Mouse (Mus musculus) heart, embryonic 15.5 days (tissue): ENCODE results near the gene Lrmda. TPM values are rescaled to one million over a fixed set of nuclear protein-coding genes. Genes with fewer than 3 reads are reported as not detected.

Source experiments
- ATAC-seq: fragments of 200-750 bp; cut with Nextera tagmentation; replicated peaks from 2 replicates; pipeline ENCODE4 v1.8.0; 2017; ENCODE audit warnings: low read depth, moderate TSS enrichment; ENCODE audit not compliant: insufficient number of reproducible peaks, insufficient read depth, low FRiP score
- H3K27ac ChIP-seq: fragments of 300-500 bp; sonication (generic); 2 replicates; pipeline ENCODE4 v1.5.1; 2015; ENCODE audit warnings: mild to moderate bottlenecking, inconsistent platforms
- H3K27me3 ChIP-seq: fragments of 300-500 bp; sonication (generic); 2 replicates; pipeline ENCODE4 v1.6.1; 2015; ENCODE audit warnings: inconsistent platforms
- H3K36me3 ChIP-seq: fragments of 300-500 bp; sonication (generic); 2 replicates; pipeline ENCODE4 v1.6.1; 2015; ENCODE audit warnings: mild to moderate bottlenecking, inconsistent platforms
- H3K4me1 ChIP-seq: fragments of 300-500 bp; sonication (generic); replicated peaks from 2 replicates; pipeline ENCODE4 v1.6.1; 2015; ENCODE audit warnings: inconsistent platforms
- H3K4me2 ChIP-seq: fragments of 300-500 bp; sonication (generic); 2 replicates; pipeline ENCODE4 v1.6.1; 2015; ENCODE audit warnings: inconsistent platforms, mild to moderate bottlenecking, moderate library complexity
- H3K4me3 ChIP-seq: fragments of 300-500 bp; sonication (generic); 2 replicates; pipeline ENCODE4 v1.5.1; 2015; ENCODE audit warnings: mild to moderate bottlenecking, inconsistent platforms
- H3K9ac ChIP-seq: fragments of 300-500 bp; sonication (generic); 2 replicates; pipeline ENCODE4 v1.6.1; 2015; ENCODE audit warnings: mild to moderate bottlenecking, inconsistent platforms
- H3K9me3 ChIP-seq: fragments of 300-500 bp; sonication (generic); replicated peaks from 2 replicates; pipeline ENCODE4 v1.6.1; 2016; ENCODE audit warnings: inconsistent platforms
- WGBS: fragments of 180-500 bp; shearing (Covaris S2); methylation state at CpG from one replicate; pipeline ENCODE4 v1.1.7; 2015; ENCODE audit warnings: mixed read lengths; 5-methylcytosine and 5-hydroxymethylcytosine counted together
- polyA plus RNA-seq: library from polyadenylated mRNA; unstranded; fragments of >200 nt; fragmentation: Nextera tagmentation; extraction: Ambion mirVana; gene quantifications from 2 replicates; pipeline ENCODE4 v1.2.1, GENCODE M21; 2015

Gene Lrmda
- polyA plus RNA-seq, 1 experiment from 2014 or later, result 0.83 TPM

- Histone ChIP-seq H3K4me2 (no peak overlapping the region), H3K9me3 (no peaks in the 10 kb centered on the region), H3K4me3 (no peak overlapping the region), H3K36me3 (no peaks in the 10 kb centered on the region), H3K4me1 (peaks cover 5% of the 10 kb centered on the region), H3K27ac (no peak overlapping the region), H3K9ac (no peak overlapping the region), H3K27me3 (peaks cover 20% of the 10 kb centered on the region)
- ATAC-seq, result no peak
- WGBS, result 65% methylated on average over 4 of the region's 4 CpGs
Observed at GRCm38 (mm10) chr14:22109423-22109822, 89.9 kb downstream of the Lrmda start.

DNA sequence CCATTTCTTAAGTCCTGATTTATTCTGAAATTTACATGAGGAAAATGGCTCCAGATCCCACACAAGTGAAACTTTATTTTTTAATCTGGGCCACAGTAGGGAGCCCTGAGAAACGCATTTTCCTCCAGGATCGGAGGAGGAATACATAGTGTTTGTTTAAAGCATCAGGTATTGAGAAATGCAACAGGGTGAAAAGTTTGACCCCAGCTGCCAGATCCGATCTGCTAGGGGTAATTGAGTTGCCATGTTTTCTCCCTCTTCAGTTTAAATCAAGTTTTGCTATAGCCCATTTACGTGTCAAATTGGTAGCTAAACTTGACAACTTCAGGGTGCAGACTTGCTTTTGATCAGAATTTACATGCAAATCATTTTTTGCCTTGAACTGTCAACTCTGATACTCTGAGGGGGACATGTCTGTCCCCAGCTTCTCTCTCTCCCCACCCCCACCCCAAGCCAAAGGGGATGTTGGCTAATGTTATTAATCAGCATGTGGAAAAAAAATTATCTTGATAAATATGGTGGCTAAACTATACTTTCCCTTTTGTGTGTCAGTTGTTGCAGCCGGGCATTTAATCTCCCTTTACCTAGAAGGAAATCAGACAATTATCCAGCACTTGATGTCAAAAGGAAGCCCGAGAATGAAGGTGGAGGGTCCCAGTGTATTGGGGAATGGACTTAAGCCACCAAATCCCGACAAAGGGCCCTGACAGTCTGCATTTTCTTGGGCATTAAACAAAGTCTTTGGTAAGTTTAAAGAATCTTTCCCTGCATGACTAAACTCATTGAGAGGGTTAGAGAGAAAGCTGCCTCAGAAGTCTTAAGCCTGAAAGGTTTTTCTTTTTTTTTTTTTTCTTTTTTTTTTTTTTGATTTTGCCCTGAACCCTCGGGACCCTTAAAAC is 94.2 kb downstream of the Lrmda start:
- WGBS, result 70% methylated on average over 8 of the region's 8 CpGs
- Histone ChIP-seq H3K4me2 (no peak overlapping the region), H3K9ac (no peak overlapping the region), H3K4me1 (peaks cover under 1% of the 10 kb centered on the region; the same call in 1 of the 2 replicates), H3K36me3 (no peaks in the 10 kb centered on the region), H3K27ac (no peak overlapping the region), H3K4me3 (no peak overlapping the region), H3K27me3 (peaks cover 8% of the 10 kb centered on the region), H3K9me3 (no peaks in the 10 kb centered on the region)
- ATAC-seq, result no peak

GRCm38 (mm10) chr14:22114651-22115351 is 95.3 kb downstream of the Lrmda start:
- no peak for ATAC-seq
- WGBS, result 37% methylated on average over 18 of the region's 18 CpGs
- H3K9me3 ChIP-seq, result no peaks in the 10 kb centered on the region
- H3K36me3 ChIP-seq, result no peaks in the 10 kb centered on the region
- H3K27me3 ChIP-seq, result peaks cover 8% of the 10 kb centered on the region
- no peak overlapping the region for H3K27ac ChIP-seq
- H3K4me1 ChIP-seq, result no peaks in the 10 kb centered on the region
- H3K4me3 ChIP-seq, result no peak overlapping the region
- no peak overlapping the region for H3K4me2 ChIP-seq
- no peak overlapping the region for H3K9ac ChIP-seq

DNA sequence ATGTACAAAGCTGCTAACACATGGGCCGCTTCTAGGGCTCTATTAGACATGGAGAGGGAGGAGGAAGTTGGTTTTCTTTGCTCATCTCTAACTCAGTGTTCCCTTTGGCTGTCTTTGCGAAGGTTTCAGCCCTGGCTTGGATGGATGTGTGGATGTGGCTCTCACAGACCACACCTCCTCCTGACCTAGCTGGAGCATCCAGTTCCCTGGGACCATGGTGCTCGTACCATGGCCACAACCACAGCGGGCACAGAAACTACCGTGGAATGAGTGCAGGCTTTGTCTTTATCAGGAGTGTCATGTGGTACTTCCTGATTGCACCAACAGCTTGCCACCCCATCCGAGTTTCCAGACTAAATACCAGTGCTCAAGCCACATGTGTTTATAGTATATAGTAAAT is 98.6 kb downstream of the Lrmda start:
- Histone ChIP-seq H3K27ac (no peak overlapping the region), H3K4me1 (no peaks in the 10 kb centered on the region), H3K9me3 (no peaks in the 10 kb centered on the region), H3K27me3 (no peaks in the 10 kb centered on the region), H3K9ac (no peak overlapping the region), H3K36me3 (no peaks in the 10 kb centered on the region), H3K4me3 (no peak overlapping the region), H3K4me2 (no peak overlapping the region)
- no peak for ATAC-seq
- WGBS, result 63% methylated on average over 6 of the region's 6 CpGs

DNA sequence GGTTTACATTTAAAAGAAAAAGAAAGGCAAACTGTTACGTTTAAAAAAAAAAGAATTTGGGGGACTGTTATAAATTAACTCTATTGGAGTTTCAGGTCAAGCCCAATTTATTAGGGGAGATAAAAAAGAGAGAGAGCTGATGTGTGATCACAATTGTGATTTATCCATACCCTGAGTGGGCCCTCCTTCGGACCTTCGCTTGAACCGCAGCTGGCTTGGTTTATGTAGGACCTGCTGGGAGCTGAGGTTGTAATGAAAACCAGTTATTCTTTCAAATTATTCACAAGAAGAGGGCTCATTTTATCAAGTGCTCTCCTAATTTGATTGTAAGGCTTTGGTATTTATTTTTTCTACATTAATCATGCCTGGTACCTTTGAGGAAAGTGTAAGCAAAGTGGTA is 99.0 kb downstream of the Lrmda start:
- no peak overlapping the region for H3K27ac ChIP-seq
- no peak overlapping the region for H3K4me3 ChIP-seq
- no peaks in the 10 kb centered on the region for H3K4me1 ChIP-seq
- no peak overlapping the region for H3K4me2 ChIP-seq
- no peaks in the 10 kb centered on the region for H3K36me3 ChIP-seq
- H3K9ac ChIP-seq, result no peak overlapping the region
- ATAC-seq, result no peak
- H3K9me3 ChIP-seq, result no peaks in the 10 kb centered on the region
- 76% methylated on average over 4 of the region's 4 CpGs for WGBS
- no peaks in the 10 kb centered on the region for H3K27me3 ChIP-seq

DNA sequence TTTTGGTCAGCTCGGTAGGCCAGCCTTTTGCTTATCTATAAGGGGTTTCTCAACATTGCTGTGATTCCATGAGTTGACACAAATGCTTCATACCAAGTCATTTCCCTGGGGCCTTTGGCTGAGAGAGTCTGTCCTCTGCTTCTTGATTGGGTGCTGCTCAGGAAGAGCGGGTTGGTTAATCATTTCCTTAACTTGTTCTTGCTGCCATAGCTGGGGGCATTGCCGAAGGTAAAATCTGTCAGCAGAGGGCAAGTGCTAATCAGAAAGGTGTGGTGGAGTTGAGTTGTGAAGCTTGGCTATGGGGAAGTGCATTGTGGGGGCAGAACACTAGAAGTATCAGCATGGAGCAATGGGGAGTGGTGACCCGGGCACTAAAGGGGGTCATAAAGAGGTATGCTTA is 106.8 kb downstream of the Lrmda start:
- no peak for ATAC-seq
- no peak overlapping the region for H3K27ac ChIP-seq
- no peak overlapping the region for H3K4me3 ChIP-seq
- H3K27me3 ChIP-seq, result no peaks in the 10 kb centered on the region; the same call in 1 of the 2 replicates
- H3K9me3 ChIP-seq, result no peaks in the 10 kb centered on the region
- no peak overlapping the region for H3K9ac ChIP-seq
- H3K4me2 ChIP-seq, result no peak overlapping the region
- H3K36me3 ChIP-seq, result no peaks in the 10 kb centered on the region
- H3K4me1 ChIP-seq, result no peaks in the 10 kb centered on the region
- 62% methylated on average over 4 of the region's 4 CpGs for WGBS

DNA sequence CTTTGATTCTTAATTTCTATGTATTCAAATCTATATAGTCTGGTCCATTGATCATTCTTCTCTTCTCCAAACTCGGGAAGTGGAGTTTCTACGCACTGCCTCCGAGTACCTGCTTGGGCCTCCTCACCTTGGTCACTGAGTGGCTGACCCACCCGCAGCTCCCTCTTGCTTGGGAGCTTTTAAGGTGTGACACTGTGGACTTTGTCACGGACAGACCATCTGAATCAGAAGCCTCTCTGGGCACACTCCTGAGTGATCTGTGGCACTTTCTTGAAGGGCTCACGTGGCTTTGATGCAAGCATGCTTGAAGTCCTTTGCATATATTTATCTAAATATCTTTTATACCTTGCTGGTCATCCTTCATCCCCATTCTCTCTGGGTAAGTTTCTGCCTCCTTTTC is 107.3 kb downstream of the Lrmda start:
- ATAC-seq, result no peak
- H3K9ac ChIP-seq, result no peak overlapping the region
- WGBS, result 92% methylated on average over 6 of the region's 6 CpGs

GRCm38 (mm10) chr14:22130950-22131585 is 111.6 kb downstream of the Lrmda start:
- no peak for ATAC-seq
- Histone ChIP-seq H3K4me1 (no peaks in the 10 kb centered on the region), H3K9me3 (no peaks in the 10 kb centered on the region), H3K36me3 (no peaks in the 10 kb centered on the region), H3K4me3 (no peak overlapping the region), H3K9ac (no peak overlapping the region), H3K27ac (no peak overlapping the region), H3K27me3 (no peaks in the 10 kb centered on the region), H3K4me2 (no peak overlapping the region)
- 67% methylated on average over 7 of the region's 7 CpGs for WGBS

More for the DNA sequence above, 107.3 kb downstream of the Lrmda start:
- Histone ChIP-seq H3K9me3 (no peaks in the 10 kb centered on the region), H3K4me3 (no peak overlapping the region), H3K27me3 (no peaks in the 10 kb centered on the region; the same call in 1 of the 2 replicates), H3K27ac (no peak overlapping the region), H3K4me1 (no peaks in the 10 kb centered on the region), H3K4me2 (no peak overlapping the region), H3K36me3 (no peaks in the 10 kb centered on the region)

DNA sequence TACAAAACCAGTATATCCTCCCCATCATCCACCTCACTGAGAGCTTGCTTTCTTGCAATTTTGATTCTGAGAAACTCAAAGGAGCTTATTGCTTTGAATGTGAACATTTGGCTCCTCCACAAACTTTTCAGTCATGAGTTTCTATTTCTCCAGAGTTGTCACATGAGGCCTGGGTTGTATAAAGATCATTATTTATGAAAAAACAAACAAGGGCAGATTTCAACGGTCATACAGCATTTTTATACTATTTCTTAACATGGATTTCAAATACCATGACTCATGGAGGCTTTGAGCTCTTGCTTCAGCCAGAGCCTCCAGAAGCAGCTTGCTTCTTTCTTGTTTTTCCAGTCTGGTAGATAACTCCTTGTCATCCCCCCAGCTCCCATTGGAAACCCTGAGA is 119.8 kb downstream of the Lrmda start:
- no peak overlapping the region for H3K27ac ChIP-seq
- no peak overlapping the region for H3K9ac ChIP-seq
- no peak for ATAC-seq
- H3K4me1 ChIP-seq, result no peaks in the 10 kb centered on the region
- no peaks in the 10 kb centered on the region for H3K36me3 ChIP-seq
- no peak overlapping the region for H3K4me3 ChIP-seq
- H3K4me2 ChIP-seq, result no peak overlapping the region
- 68% methylated on average over 1 of the region's 1 CpGs for WGBS
- H3K27me3 ChIP-seq, result no peaks in the 10 kb centered on the region
- no peaks in the 10 kb centered on the region for H3K9me3 ChIP-seq

GRCm38 (mm10) chr14:22144014-22144413 is 124.5 kb downstream of the Lrmda start:
- no peak overlapping the region for H3K27ac ChIP-seq
- WGBS, result 43% methylated on average over 3 of the region's 3 CpGs
- H3K27me3 ChIP-seq, result no peaks in the 10 kb centered on the region
- H3K4me3 ChIP-seq, result no peak overlapping the region
- no peaks in the 10 kb centered on the region for H3K36me3 ChIP-seq
- no peak for ATAC-seq
- peaks cover 5% of the 10 kb centered on the region; the same call in 1 of the 2 replicates for H3K4me1 ChIP-seq
- no peaks in the 10 kb centered on the region for H3K9me3 ChIP-seq
- no peak overlapping the region for H3K9ac ChIP-seq
- no peak overlapping the region for H3K4me2 ChIP-seq

DNA sequence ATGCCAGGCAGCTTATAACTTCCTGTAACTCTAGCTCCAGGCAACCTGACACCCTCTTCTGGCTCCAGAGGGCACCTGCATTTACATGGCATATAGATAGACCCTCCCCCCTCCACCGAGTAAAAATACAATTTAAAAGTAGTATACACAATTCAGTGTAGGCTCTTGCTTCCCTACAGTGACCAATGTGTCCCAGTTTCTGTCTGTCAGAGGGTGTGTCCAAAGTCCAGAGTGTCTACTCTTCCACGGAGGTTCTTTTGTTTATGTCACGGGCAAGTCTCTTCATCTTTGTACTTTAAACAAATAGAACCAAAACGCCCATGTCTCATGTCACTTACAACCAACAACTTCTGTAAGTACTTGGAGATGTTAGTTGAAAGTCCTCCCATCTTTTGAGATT is 126.4 kb downstream of the Lrmda start:
- 57% methylated on average over 4 of the region's 4 CpGs for WGBS
- Histone ChIP-seq H3K9ac (no peak overlapping the region), H3K27me3 (no peaks in the 10 kb centered on the region), H3K27ac (no peak overlapping the region), H3K4me3 (no peak overlapping the region), H3K36me3 (no peaks in the 10 kb centered on the region), H3K4me1 (peaks cover 5% of the 10 kb centered on the region; the same call in 1 of the 2 replicates), H3K4me2 (no peak overlapping the region), H3K9me3 (no peaks in the 10 kb centered on the region)
- ATAC-seq, result no peak
